Mouse (Mus musculus) erythroid progenitor cell, adult 5-6 weeks (primary cell): ENCODE measurements around the gene Ptf1a. TPM values are rescaled to one million over a fixed set of nuclear protein-coding genes. Genes with fewer than 3 reads are reported as not detected.

ENCODE experiments used
- ATAC-seq: replicated peaks from 2 replicates; pipeline ENCODE4 v1.8.0; 2016; ENCODE audit warnings: moderate number of reproducible peaks, mild to moderate bottlenecking, moderate TSS enrichment, inconsistent platforms; ENCODE audit not compliant: poor library complexity, low FRiP score, severe bottlenecking
- total RNA-seq, 2 experiments: library from RNA; stranded (forward) in 1 of 2; stranded (reverse) in 1 of 2; fragments of 150-400 nt in 1 of 2; fragments of 186-747, 209-891 nt in 1 of 2; gene quantifications; 2 replicates each; pipeline versions ENCODE4 v1.2.3 to v1.2.4; 2015 to 2017; ENCODE audit warnings: low replicate concordance in 2 of 2

Ptf1a gene
- total RNA-seq (2015; ENCODE audit: low replicate concordance) (not detected in 2 replicates), total RNA-seq (2017; ENCODE audit: low replicate concordance) (not detected in 2 replicates)

- ATAC-seq, result no peak
These were observed at the start of gene Ptf1a for GRCm38 (mm10) chr2:19444931-19445831. TSS of gene Ptf1a (plus strand) at chr2:19445663.

GRCm38 (mm10) chr2:19405409-19405808 lies 40.1 kb upstream of the Ptf1a start:
- no peak for ATAC-seq

GRCm38 (mm10) chr2:19406531-19406930 lies 38.9 kb upstream of the Ptf1a start:
- no peak for ATAC-seq

GRCm38 (mm10) chr2:19414222-19414965 lies 31.1 kb upstream of the Ptf1a start:
- peak; percentile 79 for ATAC-seq

GRCm38 (mm10) chr2:19415063-19415521 lies 30.4 kb upstream of the Ptf1a start:
- ATAC-seq, result peak; percentile 82

GRCm38 (mm10) chr2:19416066-19416465 lies 29.4 kb upstream of the Ptf1a start:
- ATAC-seq, result no peak

- ATAC-seq, result no peak
These were observed 25.6 kb upstream of the Ptf1a start for GRCm38 (mm10) chr2:19419686-19420345.

GRCm38 (mm10) chr2:19422226-19422625 lies 23.2 kb upstream of the Ptf1a start:
- no peak for ATAC-seq

GRCm38 (mm10) chr2:19423086-19423485 lies 22.4 kb upstream of the Ptf1a start:
- no peak for ATAC-seq

GRCm38 (mm10) chr2:19429031-19429430 lies 16.4 kb upstream of the Ptf1a start:
- no peak for ATAC-seq

GRCm38 (mm10) chr2:19429691-19430690 lies 15.5 kb upstream of the Ptf1a start:
- no peak for ATAC-seq

- no peak for ATAC-seq
These were observed 14.7 kb upstream of the Ptf1a start for GRCm38 (mm10) chr2:19430746-19431145.

- ATAC-seq, result no peak
These were observed 14.3 kb upstream of the Ptf1a start for GRCm38 (mm10) chr2:19431186-19431585.

GRCm38 (mm10) chr2:19431614-19432323 lies 13.7 kb upstream of the Ptf1a start:
- no peak for ATAC-seq

GRCm38 (mm10) chr2:19444346-19444745 lies 1.1 kb upstream of the Ptf1a start:
- no peak for ATAC-seq

- no peak for ATAC-seq
These were observed 523 bp downstream of the Ptf1a start for GRCm38 (mm10) chr2:19445871-19446501.

- no peak for ATAC-seq
These were observed 1.3 kb downstream of the Ptf1a start for GRCm38 (mm10) chr2:19446746-19447145.
